Mouse (Mus musculus) heart, embryonic 14.5 days (tissue): Measurements from ENCODE around the gene Hist1h2ad. TPM values are rescaled to one million over a fixed set of nuclear protein-coding genes. Genes with fewer than 3 reads are reported as not detected.
A peak's percentile ranks its signal among the peaks of the same experiment; 100 is the strongest.
"Not testable (repeated sequence)": the region's sequence is repeated elsewhere in the genome, so short reads cannot be mapped to it uniquely, and the experiment has no call there.

Experiments
- ATAC-seq: fragments of 200-750 bp; cut with Nextera tagmentation; 2 replicates; pipeline ENCODE4 v1.8.0; 2017; ENCODE audit warnings: low read depth, moderate TSS enrichment; ENCODE audit not compliant: insufficient number of reproducible peaks, insufficient read depth, low FRiP score
- H3K27ac ChIP-seq, 2 experiments: fragments of 200-500 bp in 1 of 2; fragments of 300-500 bp in 1 of 2; sonication (generic) in 1 of 2; replicated peaks in 1 of 2; 2 replicates each; pipeline ENCODE4 v1.5.1; 2012 to 2014; ENCODE audit warnings: low read depth in 2 of 2, low read length in 2 of 2, control low read depth in 1 of 2, mild to moderate bottlenecking in 1 of 2, mixed read lengths in 1 of 2; ENCODE audit not compliant: control insufficient read depth in 1 of 2, insufficient read depth in 1 of 2
- H3K27me3 ChIP-seq: fragments of 300-500 bp; sonication (generic); 2 replicates; pipeline ENCODE4 v1.6.1; 2014; ENCODE audit warnings: mild to moderate bottlenecking, low read length, control low read depth; ENCODE audit not compliant: control insufficient read depth, insufficient read depth
- H3K36me3 ChIP-seq: fragments of 300-500 bp; sonication (generic); 2 replicates; pipeline ENCODE4 v1.6.1; 2014; ENCODE audit warnings: mild to moderate bottlenecking, control low read depth, low read length, mixed read lengths; ENCODE audit not compliant: control insufficient read depth, insufficient read depth
- H3K4me1 ChIP-seq, 2 experiments: fragments of 200-500 bp in 1 of 2; fragments of 300-500 bp in 1 of 2; sonication (generic) in 1 of 2; 2 replicates each; pipeline ENCODE4 v1.6.1; 2012 to 2014; ENCODE audit warnings: low read length in 2 of 2, control low read depth in 1 of 2, mixed read lengths in 1 of 2; ENCODE audit not compliant: control insufficient read depth in 2 of 2, insufficient read depth in 2 of 2
- H3K4me2 ChIP-seq: fragments of 300-500 bp; sonication (generic); 2 replicates; pipeline ENCODE4 v1.6.1; 2014; ENCODE audit warnings: mild to moderate bottlenecking, low read length
- H3K4me3 ChIP-seq, 2 experiments: fragments of 200-500 bp in 1 of 2; fragments of 300-500 bp in 1 of 2; sonication (generic) in 1 of 2; 2 replicates each; pipeline ENCODE4 v1.5.1; 2012 to 2014; ENCODE audit warnings: low read length in 2 of 2, mild to moderate bottlenecking in 2 of 2, control low read depth in 1 of 2, low read depth in 1 of 2, moderate library complexity in 1 of 2; ENCODE audit not compliant: control insufficient read depth in 1 of 2, insufficient read depth in 1 of 2
- H3K9ac ChIP-seq: fragments of 300-500 bp; sonication (generic); 2 replicates; pipeline ENCODE4 v1.6.1; 2014; ENCODE audit warnings: mild to moderate bottlenecking, low read length
- H3K9me3 ChIP-seq: fragments of 300-500 bp; sonication (generic); 2 replicates; pipeline ENCODE4 v1.6.1; 2016; ENCODE audit warnings: low read length, control low read depth; ENCODE audit not compliant: control insufficient read depth
- WGBS: fragments of 180-500 bp; shearing (Covaris S2); extraction: QIAGEN DNeasy Blood & Tissue Kit; methylation state at CpG from one replicate; pipeline ENCODE4 v1.1.7; 2014; 5-methylcytosine and 5-hydroxymethylcytosine counted together
- polyA plus RNA-seq: library from polyadenylated mRNA; unstranded; fragments of >200 nt; fragmentation: Nextera tagmentation; extraction: Ambion mirVana; gene quantifications from 2 replicates; pipeline ENCODE4 v1.2.1, GENCODE M21; 2014

Hist1h2ad gene
- polyA plus RNA-seq, 1 experiment from 2014 or later = 0.53 TPM

- H3K9ac ChIP-seq = peak within 1 kb of the TSS; percentile 75
- H3K4me2 ChIP-seq = peak within 1 kb of the TSS; percentile 81
- WGBS = under 1% methylated on average over 26 of the region's 45 CpGs
- no peaks in the 10 kb centered on the region for H3K9me3 ChIP-seq
- H3K4me1 ChIP-seq = peaks cover 0 to 6% of the 10 kb centered on the region in 2 experiments; a peak in 2 of 4 replicates
- ATAC-seq = peak; percentile 89
- H3K27me3 ChIP-seq = no peaks in the 10 kb centered on the region
- peak within 1 kb of the TSS; percentile 86 to 95 for H3K27ac ChIP-seq
- peak within 1 kb of the TSS; percentile 47 to 67 for H3K4me3 ChIP-seq
- H3K36me3 ChIP-seq = no peaks in the 10 kb centered on the region
These were observed 30.0 kb upstream of the Hist1h2ad start, which contains the start of gene Hist1h3f for GRCm38 (mm10) chr13:23543965-23544786. TSS of gene Hist1h3f (plus strand) at chr13:23544052.

- Histone ChIP-seq H3K9ac (peak overlapping the region; percentile 75), H3K4me3 (peak overlapping the region; percentile 47 to 67), H3K27ac (peak overlapping the region; percentile 80 to 95), H3K4me2 (peak overlapping the region; percentile 81)
- not testable (repeated sequence) for H3K9me3 ChIP-seq, H3K27me3 ChIP-seq, ATAC-seq, H3K36me3 ChIP-seq, H3K4me1 ChIP-seq
- WGBS = 0% methylated on average over 12 of the region's 14 CpGs
These were observed 29.4 kb upstream of the Hist1h2ad start for GRCm38 (mm10) chr13:23544787-23545120.

GRCm38 (mm10) chr13:23546694-23547093 lies 27.5 kb upstream of the Hist1h2ad start:
- WGBS = 68% methylated on average over 5 of the region's 5 CpGs
- no peak overlapping the region for H3K4me3 ChIP-seq
- H3K27me3 ChIP-seq = no peaks in the 10 kb centered on the region
- no peaks in the 10 kb centered on the region for H3K9me3 ChIP-seq
- no peak overlapping the region for H3K27ac ChIP-seq
- H3K4me1 ChIP-seq = peaks cover 0 to 11% of the 10 kb centered on the region in 2 experiments; a peak in 2 of 4 replicates
- H3K36me3 ChIP-seq = no peaks in the 10 kb centered on the region
- no peak overlapping the region for H3K4me2 ChIP-seq
- no peak overlapping the region for H3K9ac ChIP-seq
- no peak for ATAC-seq

- H3K4me3 ChIP-seq = peak overlapping the region; percentile 44 to 52; a peak in 3 of 4 replicates
- no peak for ATAC-seq
- H3K27me3 ChIP-seq = no peaks in the 10 kb centered on the region
- peak overlapping the region; percentile 72 for H3K9ac ChIP-seq
- peak overlapping the region; percentile 86 to 87 for H3K27ac ChIP-seq
- peak overlapping the region; percentile 72 for H3K4me2 ChIP-seq
- 12% methylated on average over 3 of the region's 3 CpGs for WGBS
- H3K36me3 ChIP-seq = no peaks in the 10 kb centered on the region
- no peaks in the 10 kb centered on the region for H3K9me3 ChIP-seq
- H3K4me1 ChIP-seq = peaks cover 0 to 14% of the 10 kb centered on the region in 2 experiments; a peak in 3 of 4 replicates
These were observed 23.4 kb upstream of the Hist1h2ad start for GRCm38 (mm10) chr13:23550761-23551145.

GRCm38 (mm10) chr13:23551146-23551834 lies 22.9 kb upstream of the Hist1h2ad start, which contains the start of gene Hist1h4f:
TSS of gene Hist1h4f (minus strand) at chr13:23551648.
- Histone ChIP-seq H3K4me1 (peaks cover 0 to 13% of the 10 kb centered on the region in 2 experiments; a peak in 3 of 4 replicates), H3K4me2 (peak within 1 kb of the TSS; percentile 72), H3K9ac (peak within 1 kb of the TSS; percentile 72), H3K4me3 (peak within 1 kb of the TSS; percentile 44 to 52), H3K27ac (peak within 1 kb of the TSS; percentile 86 to 87)
- not testable (repeated sequence) for H3K9me3 ChIP-seq, H3K27me3 ChIP-seq, H3K36me3 ChIP-seq
- ATAC-seq = peak; percentile 76
- WGBS = under 1% methylated on average over 44 of the region's 47 CpGs

- Histone ChIP-seq H3K4me2 (peak overlapping the region; percentile 72), H3K9me3 (no peaks in the 10 kb centered on the region), H3K4me1 (peaks cover 0 to 13% of the 10 kb centered on the region in 2 experiments; a peak in 3 of 4 replicates), H3K27ac (peak overlapping the region in 1 of 2 experiments; percentile 87; a peak in 3 of 4 replicates), H3K36me3 (no peaks in the 10 kb centered on the region), H3K27me3 (no peaks in the 10 kb centered on the region), H3K9ac (peak overlapping the region; percentile 44), H3K4me3 (peak overlapping the region in 1 of 2 experiments; percentile 44; a peak in 2 of 4 replicates)
- WGBS = 49% methylated on average over 8 of the region's 8 CpGs
- no peak for ATAC-seq
These were observed 22.0 kb upstream of the Hist1h2ad start for GRCm38 (mm10) chr13:23551931-23552914.

- Histone ChIP-seq H3K9ac (peak within 1 kb of the TSS; percentile 94), H3K27me3 (no peaks in the 10 kb centered on the region), H3K27ac (peak within 1 kb of the TSS in 1 of 2 experiments; percentile 98; a peak in 3 of 4 replicates), H3K36me3 (no peaks in the 10 kb centered on the region), H3K9me3 (no peaks in the 10 kb centered on the region), H3K4me2 (peak within 1 kb of the TSS; percentile 72), H3K4me3 (no peak within 1 kb of the TSS), H3K4me1 (peaks cover 0 to 13% of the 10 kb centered on the region in 2 experiments; a peak in 3 of 4 replicates)
- ATAC-seq = no peak
These were observed 21.2 kb upstream of the Hist1h2ad start, which contains the start of gene Hist1h1d for GRCm38 (mm10) chr13:23552962-23553361. TSS of gene Hist1h1d (plus strand) at chr13:23553262.
